Mouse (Mus musculus): Measurements from ENCODE around the gene Pdrg1.

GRCm38 (mm10) chr2:153009192-153009973, 5.8 kb downstream of the Pdrg1 start:
- TF ChIP-seq POLR2A (IDR thresholded peaks at IDR 0.05; ENCODE audit: low read depth, low read length) (no peak), CTCF (IDR thresholded peaks at IDR 0.05; ENCODE audit: extremely low read depth, insufficient read length, insufficient replicate concordance, low read depth, low read length) (no peak)
